Mouse (Mus musculus) liver, postnatal 0 days (tissue): ENCODE results near the gene Brwd1. TPM values are rescaled to one million over a fixed set of nuclear protein-coding genes. Genes with fewer than 3 reads are reported as not detected.

Source experiments
- ATAC-seq: fragments of 200-750 bp; cut with Nextera tagmentation; 2 replicates; pipeline ENCODE4 v1.8.0; 2017; ENCODE audit warnings: mild to moderate bottlenecking, moderate library complexity
- DNase-seq: peaks from one replicate; pipeline ENCODE4 v3.0.0-alpha.2; 2016
- H3K27ac ChIP-seq: fragments of 300-500 bp; sonication (generic); 2 replicates; pipeline ENCODE4 v1.5.1; 2014; ENCODE audit warnings: antibody characterized with exemption, moderate library complexity, mild to moderate bottlenecking, low read depth
- H3K27me3 ChIP-seq: fragments of 300-500 bp; sonication (generic); 2 replicates; pipeline ENCODE4 v1.6.1; 2014; ENCODE audit warnings: low read length, control low read depth, mixed read lengths; ENCODE audit not compliant: insufficient read depth
- H3K36me3 ChIP-seq: fragments of 300-500 bp; sonication (generic); replicated peaks from 2 replicates; pipeline ENCODE4 v1.6.1; 2014; ENCODE audit warnings: mild to moderate bottlenecking, control low read depth, low read length, moderate library complexity, mixed read lengths; ENCODE audit not compliant: insufficient read depth
- H3K4me1 ChIP-seq: fragments of 300-500 bp; sonication (generic); 2 replicates; pipeline ENCODE4 v1.6.1; 2014; ENCODE audit warnings: antibody characterized with exemption, mild to moderate bottlenecking, control low read depth; ENCODE audit not compliant: insufficient read depth
- H3K4me2 ChIP-seq: fragments of 300-500 bp; sonication (generic); 2 replicates; pipeline ENCODE4 v1.6.1; 2014; ENCODE audit warnings: low read depth, mild to moderate bottlenecking, low read length, moderate library complexity, mixed read lengths
- H3K4me3 ChIP-seq: fragments of 300-500 bp; sonication (generic); 2 replicates; pipeline ENCODE4 v1.5.1; 2014; ENCODE audit warnings: low read depth, low read length
- H3K9ac ChIP-seq: fragments of 300-500 bp; sonication (generic); replicated peaks from 2 replicates; pipeline ENCODE4 v1.6.1; 2014; ENCODE audit warnings: mild to moderate bottlenecking, moderate library complexity
- H3K9me3 ChIP-seq: fragments of 300-500 bp; sonication (generic); 2 replicates; pipeline ENCODE4 v1.6.1; 2016; ENCODE audit warnings: mild to moderate bottlenecking, control low read depth, low read length, mixed read lengths
- CTCF ChIP-seq: sonication (generic); IDR thresholded peaks from 2 replicates; pipeline ENCODE4 v1.5.1; 2016; ENCODE audit warnings: antibody characterized with exemption, low read depth
- EP300 ChIP-seq: IDR thresholded peaks from 2 replicates; pipeline ENCODE4 v1.6.1; 2016; ENCODE audit warnings: antibody characterized with exemption, low read depth, mild to moderate bottlenecking
- WGBS: fragments of 180-500 bp; shearing (Covaris S2); extraction: QIAGEN DNeasy Blood & Tissue Kit; methylation state at CpG from one replicate; pipeline ENCODE4 v1.1.7; 2014; ENCODE audit not compliant: insufficient replicate concordance; 5-methylcytosine and 5-hydroxymethylcytosine counted together
- polyA plus RNA-seq: library from polyadenylated mRNA; unstranded; fragments of >200 nt; fragmentation: Nextera tagmentation; extraction: Ambion mirVana; gene quantifications from 2 replicates; pipeline ENCODE4 v1.2.1, GENCODE M21; 2015

Brwd1 gene
- polyA plus RNA-seq = 12.3 and 12.8 TPM in 2 replicates

GRCm38 (mm10) chr16:96082301-96083178, at the start of gene Brwd1:
Gene Brwd1, minus strand, starts transcription at chr16:96082526.
- WGBS = under 1% methylated on average over 45 of the region's 107 CpGs
- peak within 1 kb of the TSS; percentile 86 for H3K9ac ChIP-seq
- ATAC-seq (peak; percentile 78), DNase-seq (peak; percentile 88)
- 0 out of 2 replicates have a peak, but pooled peaks cover 12% of the 10 kb centered on the region for H3K36me3 ChIP-seq
- TF ChIP-seq EP300 (no peak), CTCF (no peak)
- H3K4me2 ChIP-seq = peak within 1 kb of the TSS; percentile 89
- H3K27me3 ChIP-seq = 0 out of 2 replicates have a peak, but pooled peaks cover 3% of the 10 kb centered on the region
- H3K9me3 ChIP-seq = no peaks in the 10 kb centered on the region
- H3K4me3 ChIP-seq = peak within 1 kb of the TSS; percentile 81
- peak within 1 kb of the TSS; percentile 96 for H3K27ac ChIP-seq
- H3K4me1 ChIP-seq = peaks cover 16% of the 10 kb centered on the region

- H3K27ac ChIP-seq = peak overlapping the region; percentile 94
- no peaks in the 10 kb centered on the region for H3K27me3 ChIP-seq
- H3K9me3 ChIP-seq = no peaks in the 10 kb centered on the region
- ATAC-seq (no peak), DNase-seq (no peak)
- H3K4me2 ChIP-seq = peak overlapping the region; percentile 70
- TF ChIP-seq CTCF (no peak), EP300 (no peak)
- peak overlapping the region; percentile 80 for H3K4me3 ChIP-seq
- H3K9ac ChIP-seq = peak overlapping the region; percentile 86
- peaks cover 8% of the 10 kb centered on the region; the same call in 1 of the 2 replicates for H3K4me1 ChIP-seq
- H3K36me3 ChIP-seq = peaks cover 11% of the 10 kb centered on the region
- 4% methylated on average over 9 of the region's 9 CpGs for WGBS
These were observed 46.1 kb upstream of the Brwd1 start for GRCm38 (mm10) chr16:96128466-96128865.

- ATAC-seq = peak; percentile 94
- TF ChIP-seq CTCF (no peak), EP300 (no peak)
- WGBS = 1% methylated on average over 65 of the region's 72 CpGs
These were observed 45.5 kb upstream of the Brwd1 start, which contains the start of gene Hmgn1 for GRCm38 (mm10) chr16:96127657-96128344. Gene Hmgn1, minus strand, starts transcription at chr16:96127729.

GRCm38 (mm10) chr16:96127288-96127656, 44.9 kb upstream of the Brwd1 start:
- Histone ChIP-seq H3K9me3 (no peaks in the 10 kb centered on the region), H3K36me3 (peaks cover 16% of the 10 kb centered on the region), H3K4me1 (peaks cover 8% of the 10 kb centered on the region; the same call in 1 of the 2 replicates), H3K9ac (peak overlapping the region; percentile 86), H3K4me3 (peak overlapping the region; percentile 80), H3K27me3 (no peaks in the 10 kb centered on the region), H3K4me2 (peak overlapping the region; percentile 70), H3K27ac (peak overlapping the region; percentile 94)
- 2% methylated on average over 40 of the region's 52 CpGs for WGBS
- ATAC-seq = peak; percentile 33
- DNase-seq = no peak
- no peak for TF ChIP-seq CTCF
- TF ChIP-seq EP300 = no peak

More at GRCm38 (mm10) chr16:96127657-96128344, 45.5 kb upstream of the Brwd1 start, which contains the start of gene Hmgn1:
- Histone ChIP-seq H3K9ac (peak within 1 kb of the TSS; percentile 86), H3K27ac (peak within 1 kb of the TSS; percentile 94), H3K4me2 (peak within 1 kb of the TSS; percentile 70), H3K4me3 (peak within 1 kb of the TSS; percentile 80), H3K27me3 (no peaks in the 10 kb centered on the region), H3K36me3 (peaks cover 12% of the 10 kb centered on the region), H3K4me1 (peaks cover 8% of the 10 kb centered on the region; the same call in 1 of the 2 replicates), H3K9me3 (no peaks in the 10 kb centered on the region)
- DNase-seq = peak; percentile 93

- Histone ChIP-seq H3K9me3 (no peaks in the 10 kb centered on the region), H3K4me1 (peaks cover 8% of the 10 kb centered on the region; the same call in 1 of the 2 replicates), H3K4me2 (peak overlapping the region; percentile 70), H3K36me3 (peaks cover 17% of the 10 kb centered on the region), H3K4me3 (peak overlapping the region; percentile 80), H3K9ac (peak overlapping the region; percentile 86), H3K27me3 (no peaks in the 10 kb centered on the region), H3K27ac (peak overlapping the region; percentile 94)
- ATAC-seq (no peak), DNase-seq (no peak)
- TF ChIP-seq EP300 (no peak), CTCF (no peak)
- 4% methylated on average over 19 of the region's 19 CpGs for WGBS
These were observed 44.4 kb upstream of the Brwd1 start for GRCm38 (mm10) chr16:96126684-96127171.
